Mouse (Mus musculus): ENCODE measurements around the gene Ndufv3.
A peak's percentile ranks its signal among the peaks of the same experiment; 100 is the strongest.
"Not testable (repeated sequence)": the region's sequence is repeated elsewhere in the genome, so short reads cannot be mapped to it uniquely, and the experiment has no call there.

The Ndufv3 gene

GRCm38 (mm10) chr17:31512593-31512992, 7.3 kb upstream of the Ndufv3 start:
- DNase-seq: no peak

- no peak for DNase-seq
Measured at GRCm38 (mm10) chr17:31514696-31515095, 5.2 kb upstream of the Ndufv3 start.

- DNase-seq: no peak
Measured at GRCm38 (mm10) chr17:31519344-31519945, 470 bp upstream of the Ndufv3 start.

GRCm38 (mm10) chr17:31520895-31521294, 980 bp downstream of the Ndufv3 start:
- DNase-seq: peak; percentile 88

- DNase-seq: peak; percentile 64
Measured at GRCm38 (mm10) chr17:31521948-31522347, 2.0 kb downstream of the Ndufv3 start.

- no peak for DNase-seq
Measured at GRCm38 (mm10) chr17:31525114-31525513, 5.2 kb downstream of the Ndufv3 start.

GRCm38 (mm10) chr17:31525816-31526215, 5.9 kb downstream of the Ndufv3 start:
- no peak for DNase-seq

- no peak for DNase-seq
Measured at GRCm38 (mm10) chr17:31529314-31529713, 9.4 kb downstream of the Ndufv3 start.

GRCm38 (mm10) chr17:31531441-31532158, 11.7 kb downstream of the Ndufv3 start:
- DNase-seq: no peak

- not testable (repeated sequence) for DNase-seq
Measured at GRCm38 (mm10) chr17:31532331-31532730, 12.4 kb downstream of the Ndufv3 start.

GRCm38 (mm10) chr17:31535358-31535757, 15.4 kb downstream of the Ndufv3 start:
- DNase-seq: no peak

GRCm38 (mm10) chr17:31535871-31536629, 16.1 kb downstream of the Ndufv3 start:
- DNase-seq: no peak

- no peak for DNase-seq
Measured at GRCm38 (mm10) chr17:31540101-31540500, 20.2 kb downstream of the Ndufv3 start.

GRCm38 (mm10) chr17:31540809-31541459, 21.0 kb downstream of the Ndufv3 start:
- DNase-seq: no peak

GRCm38 (mm10) chr17:31541460-31541831, 21.5 kb downstream of the Ndufv3 start:
- DNase-seq: no peak

GRCm38 (mm10) chr17:31543574-31543973, 23.7 kb downstream of the Ndufv3 start:
- no peak for DNase-seq

- no peak for DNase-seq
Measured at GRCm38 (mm10) chr17:31546444-31547196, 26.7 kb downstream of the Ndufv3 start.

GRCm38 (mm10) chr17:31547974-31548373, 28.1 kb downstream of the Ndufv3 start:
- no peak for DNase-seq

- DNase-seq: no peak
Measured at GRCm38 (mm10) chr17:31549389-31549788, 29.5 kb downstream of the Ndufv3 start.

- DNase-seq: not testable (repeated sequence)
Measured at GRCm38 (mm10) chr17:31552601-31553000, 32.7 kb downstream of the Ndufv3 start.

GRCm38 (mm10) chr17:31556253-31556652, 36.3 kb downstream of the Ndufv3 start:
- DNase-seq: no peak

- no peak for DNase-seq
Measured at GRCm38 (mm10) chr17:31557124-31557880, 37.4 kb downstream of the Ndufv3 start.

All from cerebellum, adult 9-10 months (tissue).